Mouse (Mus musculus): ENCODE measurements around the gene Rfx8.

The Rfx8 gene

GRCm38 (mm10) chr1:39720632-39721350, at the start of gene Rfx8:
TSS of gene Rfx8 (minus strand) at chr1:39720997.
- DNase-seq (ENCODE audit: low spot score in 2 of 2), result no peak

GRCm38 (mm10) chr1:39770436-39770835, 49.6 kb upstream of the Rfx8 start:
- DNase-seq (ENCODE audit: low spot score in 2 of 2), result no peak

GRCm38 (mm10) chr1:39768017-39768416, 47.2 kb upstream of the Rfx8 start:
- no peak for DNase-seq (ENCODE audit: low spot score in 2 of 2)

- no peak for DNase-seq (ENCODE audit: low spot score in 2 of 2)
These were observed 45.2 kb upstream of the Rfx8 start for GRCm38 (mm10) chr1:39765854-39766493.

GRCm38 (mm10) chr1:39762025-39762370, 41.2 kb upstream of the Rfx8 start:
- DNase-seq (ENCODE audit: low spot score in 2 of 2), result peak in 1 of 2 experiments; percentile 46

GRCm38 (mm10) chr1:39761211-39762024, 40.6 kb upstream of the Rfx8 start:
- peak in 1 of 2 experiments; percentile 38 for DNase-seq (ENCODE audit: low spot score in 2 of 2)

GRCm38 (mm10) chr1:39760181-39760715, 39.5 kb upstream of the Rfx8 start:
- no peak for DNase-seq (ENCODE audit: low spot score in 2 of 2)

- DNase-seq (ENCODE audit: low spot score in 2 of 2), result no peak
These were observed 38.7 kb upstream of the Rfx8 start for GRCm38 (mm10) chr1:39759231-39760175.

- DNase-seq (ENCODE audit: low spot score in 2 of 2), result no peak
These were observed 37.4 kb upstream of the Rfx8 start for GRCm38 (mm10) chr1:39758244-39758643.

- no peak for DNase-seq (ENCODE audit: low spot score in 2 of 2)
These were observed 36.2 kb upstream of the Rfx8 start for GRCm38 (mm10) chr1:39756952-39757351.

- no peak for DNase-seq (ENCODE audit: low spot score in 2 of 2)
These were observed 33.6 kb upstream of the Rfx8 start for GRCm38 (mm10) chr1:39754224-39754957.

- DNase-seq (ENCODE audit: low spot score in 2 of 2), result no peak
These were observed 30.7 kb upstream of the Rfx8 start for GRCm38 (mm10) chr1:39751537-39751936.

GRCm38 (mm10) chr1:39749664-39750063, 28.9 kb upstream of the Rfx8 start:
- DNase-seq (ENCODE audit: low spot score in 2 of 2), result no peak

GRCm38 (mm10) chr1:39749214-39749613, 28.4 kb upstream of the Rfx8 start:
- no peak for DNase-seq (ENCODE audit: low spot score in 2 of 2)

GRCm38 (mm10) chr1:39748666-39749065, 27.9 kb upstream of the Rfx8 start:
- DNase-seq (ENCODE audit: low spot score in 2 of 2), result no peak

GRCm38 (mm10) chr1:39746464-39746863, 25.7 kb upstream of the Rfx8 start:
- DNase-seq (ENCODE audit: low spot score in 2 of 2), result no peak

GRCm38 (mm10) chr1:39740948-39741347, 20.2 kb upstream of the Rfx8 start:
- DNase-seq (ENCODE audit: low spot score in 2 of 2), result no peak

- DNase-seq (ENCODE audit: low spot score in 2 of 2), result no peak
These were observed 19.2 kb upstream of the Rfx8 start for GRCm38 (mm10) chr1:39740002-39740401.

GRCm38 (mm10) chr1:39735927-39736604, 15.3 kb upstream of the Rfx8 start:
- no peak for DNase-seq (ENCODE audit: low spot score in 2 of 2)

GRCm38 (mm10) chr1:39735493-39735892, 14.7 kb upstream of the Rfx8 start:
- no peak for DNase-seq (ENCODE audit: low spot score in 2 of 2)

All from cerebellum, postnatal 4 days (tissue).